Mouse (Mus musculus): ENCODE data around the gene Rinl.

GRCm38 (mm10) chr7:28811640-28812275 is 23.0 kb downstream of the Rinl start:
- TF ChIP-seq BHLHE40 (IDR thresholded peaks at IDR 0.05; ENCODE audit: low read depth, low read length) (no peak), CTCF (conservative IDR thresholded peaks at IDR 0.05 in 1 of 2, IDR thresholded peaks at IDR 0.05 in 1 of 2; ENCODE audit: low read depth in 2 of 2, low read length in 2 of 2) (no peak), POLR2A (IDR thresholded peaks at IDR 0.05; ENCODE audit: low read depth, low read length) (no peak), ZMIZ1 (IDR thresholded peaks at IDR 0.05; ENCODE audit: low read depth, low read length) (no peak), GABPA (IDR thresholded peaks at IDR 0.05; ENCODE audit: insufficient replicate concordance, low read depth, low read length) (no peak), USF1 (IDR thresholded peaks at IDR 0.05; ENCODE audit: low read depth, low read length) (no peak), E2F4 (IDR thresholded peaks at IDR 0.05; ENCODE audit: insufficient replicate concordance, low read depth, low read length) (no peak), MAX (IDR thresholded peaks at IDR 0.05; ENCODE audit: low read length) (no peak), NELFE (IDR thresholded peaks at IDR 0.05; ENCODE audit: low read depth, low read length) (no peak), HCFC1 (IDR thresholded peaks at IDR 0.05; ENCODE audit: low read depth, low read length) (no peak), JUND (conservative IDR thresholded peaks at IDR 0.05; ENCODE audit: low read depth, low read length) (no peak), CHD1 (IDR thresholded peaks at IDR 0.05; ENCODE audit: low read depth, low read length) (0 out of 2 replicates have a peak, but pooled peaks have one; percentile 16)
